Mouse (Mus musculus) heart, postnatal 0 days (tissue): ENCODE measurements at regions not wholly inside any gene's neighbourhood (a gene's known extent, or its start where the extent isn't known, plus 50 kb on each side); places are given as distances from the start of the nearest gene placed in this dataset.

ENCODE experiments used
- CTCF ChIP-seq: IDR thresholded peaks from 2 replicates; pipeline ENCODE4 v1.5.1; 2016; ENCODE audit warnings: antibody characterized with exemption, control low read depth, low read depth
- EP300 ChIP-seq: IDR thresholded peaks from 2 replicates; pipeline ENCODE4 v1.6.1; 2016; ENCODE audit warnings: antibody characterized with exemption, low read depth

- TF ChIP-seq CTCF, result no peak
- TF ChIP-seq EP300, result no peak
These were observed 875.6 kb upstream of the Adgrl2 start for GRCm38 (mm10) chr3:149865945-149866344.
